Mouse (Mus musculus) cerebellum, adult 8-10 months (tissue): ENCODE results near the gene Cbfa2t2.
A peak's percentile ranks its signal among the peaks of the same experiment; 100 is the strongest.

Experiments
- DNase-seq: peaks from one replicate; pipeline ENCODE4 v3.0.0; 2022

Gene Cbfa2t2

DNA sequence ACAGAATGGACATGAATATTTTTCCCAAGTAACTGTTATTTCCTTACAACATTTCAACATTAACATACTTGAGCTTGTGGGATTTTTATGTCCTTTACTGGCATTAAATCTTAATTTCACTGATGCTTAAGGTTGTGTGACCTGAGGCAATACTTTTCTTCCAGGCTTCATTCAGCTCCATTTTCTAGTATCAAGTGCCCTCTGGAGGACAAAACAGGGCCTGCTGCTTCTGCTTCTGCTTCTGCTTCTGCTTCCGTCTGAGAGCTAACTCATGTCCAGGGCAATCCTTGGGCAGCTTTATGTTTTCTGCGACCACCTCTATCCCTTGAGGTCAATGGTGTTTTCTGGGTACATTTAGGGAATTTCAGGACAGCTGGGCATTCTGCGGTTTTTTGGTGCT lies 103.4 kb downstream of the Cbfa2t2 start:
- no peak for DNase-seq

GRCm38 (mm10) chr2:154541630-154542029 lies 105.3 kb downstream of the Cbfa2t2 start:
- DNase-seq: no peak

DNA sequence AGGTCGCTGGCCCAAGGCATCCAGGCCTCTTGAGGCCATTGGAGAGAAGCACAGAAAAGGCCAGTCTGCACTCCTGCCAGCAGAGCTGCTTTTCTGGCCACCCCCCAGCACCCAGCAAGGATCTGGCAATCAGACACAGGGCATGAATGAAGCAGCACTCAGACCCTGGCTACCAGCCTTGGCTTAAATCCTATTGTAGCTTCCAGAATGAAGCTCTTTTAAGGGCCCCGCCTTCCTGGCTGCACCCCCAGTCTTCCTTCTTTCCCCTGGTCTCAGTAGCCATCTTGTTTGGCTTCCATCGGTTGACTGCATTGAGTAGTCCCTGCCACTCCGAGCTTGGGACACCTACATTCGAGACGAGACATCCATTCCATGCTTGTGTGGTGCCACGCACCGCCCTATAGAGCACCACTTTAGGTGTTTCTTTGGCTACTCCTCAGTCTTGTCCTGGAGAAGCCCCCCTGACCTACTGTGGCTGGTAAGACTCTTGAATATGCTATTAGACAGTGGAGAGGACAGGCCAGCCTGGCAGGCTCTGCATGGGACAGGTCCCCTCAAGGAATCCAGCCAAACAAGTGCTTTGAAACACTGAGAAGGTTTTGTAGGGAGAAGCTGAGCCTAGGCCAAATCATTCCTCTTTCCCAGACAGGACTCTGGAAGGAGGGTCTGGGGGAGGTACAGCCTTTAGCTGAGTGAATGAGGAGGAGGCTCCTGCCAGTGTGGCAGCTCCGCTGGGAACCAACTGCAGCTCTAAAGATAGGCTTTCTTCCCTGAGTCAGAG lies 107.5 kb downstream of the Cbfa2t2 start:
- peak; percentile 97 for DNase-seq

- DNase-seq: peak; percentile 19
Observed at GRCm38 (mm10) chr2:154546711-154547110, 110.4 kb downstream of the Cbfa2t2 start, which contains the start of gene 1700003F12Rik. TSS of gene 1700003F12Rik (plus strand) at chr2:154547085.

DNA sequence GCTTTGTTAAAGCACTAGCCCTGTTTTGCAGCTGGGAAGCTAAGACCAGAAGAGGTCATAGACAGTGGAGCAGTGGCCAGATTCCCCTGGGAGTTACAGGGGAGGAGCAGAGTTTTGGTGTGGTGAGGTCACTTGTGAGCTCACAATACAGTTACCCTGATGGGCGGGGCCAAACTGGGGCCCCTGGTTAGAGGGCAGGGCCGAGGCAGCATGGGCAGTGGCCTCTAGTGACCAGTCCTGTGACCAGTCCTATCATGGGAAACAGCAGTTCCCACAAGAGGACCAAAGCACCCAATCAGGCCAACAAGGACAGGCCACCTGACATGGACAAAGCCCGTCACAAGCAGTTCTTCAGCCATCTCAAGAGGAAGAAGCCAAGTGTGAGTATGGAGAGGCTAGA lies 112.4 kb downstream of the Cbfa2t2 start:
- DNase-seq: no peak

DNA sequence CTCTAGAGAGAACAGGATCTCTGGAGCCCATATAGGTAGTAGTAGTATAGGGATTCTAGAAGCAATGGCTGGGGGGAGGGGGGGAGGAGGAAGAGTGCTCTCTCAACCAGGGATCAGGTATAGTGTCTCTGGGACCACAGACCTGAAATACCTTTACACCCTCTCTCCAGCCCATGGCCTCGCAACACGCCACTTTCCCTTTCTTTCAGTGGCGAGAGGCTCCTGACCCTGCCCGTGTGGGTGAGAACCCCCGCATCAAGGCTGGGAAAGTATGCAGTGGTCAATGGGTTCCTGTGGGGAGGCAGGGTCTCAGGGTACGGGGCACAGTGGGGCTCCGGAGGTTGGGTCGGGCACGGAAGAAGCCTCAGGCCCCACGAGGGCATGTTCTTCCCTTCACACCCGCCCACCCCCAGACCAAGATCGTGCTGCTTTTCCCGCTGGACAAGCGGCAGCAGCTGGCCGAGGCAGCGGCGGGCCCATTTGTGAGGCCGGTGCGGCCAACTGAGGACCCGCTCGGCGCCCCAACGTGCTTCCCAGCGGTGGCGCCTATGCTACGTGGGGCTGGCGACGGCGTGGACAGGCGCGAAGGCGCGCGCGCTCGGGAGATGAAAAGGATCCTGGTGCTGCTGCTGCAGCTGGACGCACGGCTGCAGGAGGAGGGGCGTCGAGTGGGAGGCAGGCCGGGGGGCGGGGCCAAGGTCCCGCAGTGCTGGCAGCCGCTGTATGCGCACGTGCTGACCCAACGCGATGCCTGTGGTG lies 113.0 kb downstream of the Cbfa2t2 start:
- no peak for DNase-seq

GRCm38 (mm10) chr2:154549886-154550189 lies 113.6 kb downstream of the Cbfa2t2 start:
- no peak for DNase-seq

DNA sequence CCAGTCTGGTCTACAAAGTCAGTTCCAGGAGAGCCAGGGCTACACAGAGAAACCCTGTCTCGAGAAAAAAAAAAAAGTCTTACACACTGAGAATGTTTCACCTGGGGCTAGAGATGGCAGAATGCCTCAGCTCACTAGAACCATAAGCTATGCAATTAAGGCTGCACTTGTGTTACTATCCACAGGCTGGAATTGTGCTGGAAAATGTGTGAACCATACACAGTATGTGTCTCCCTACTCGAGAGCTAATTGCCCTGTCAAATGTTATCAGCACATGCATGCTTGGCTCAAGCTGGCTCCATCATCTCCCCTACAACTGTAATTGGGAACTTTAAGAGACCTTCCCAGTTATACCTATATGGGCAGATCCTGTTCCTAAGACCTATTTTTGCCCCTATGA lies 114.7 kb downstream of the Cbfa2t2 start:
- no peak for DNase-seq

- no peak for DNase-seq
Observed at GRCm38 (mm10) chr2:154551476-154551875, 115.2 kb downstream of the Cbfa2t2 start, which contains the start of gene Actl10. TSS of gene Actl10 (plus strand) at chr2:154551776.

DNA sequence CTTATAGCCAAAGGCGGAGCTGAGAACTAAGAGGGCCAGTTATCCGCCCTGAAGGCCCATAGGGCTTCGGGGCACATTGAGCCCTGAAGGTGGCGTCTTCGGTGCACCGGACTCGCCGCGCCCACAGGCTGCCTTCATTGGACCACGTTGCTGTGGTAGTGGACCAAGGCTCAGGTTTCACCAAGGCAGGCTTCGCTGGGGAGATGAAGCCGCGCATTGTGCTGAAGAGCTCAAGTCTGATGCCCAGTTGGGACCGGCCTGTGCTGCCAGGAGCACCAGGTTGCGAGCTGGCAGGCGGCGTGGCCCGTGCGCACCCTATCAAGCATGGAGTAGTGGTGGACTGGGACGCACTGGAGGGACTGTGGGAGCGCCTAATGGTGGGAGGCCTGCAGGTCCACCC lies 115.6 kb downstream of the Cbfa2t2 start:
- no peak for DNase-seq

DNA sequence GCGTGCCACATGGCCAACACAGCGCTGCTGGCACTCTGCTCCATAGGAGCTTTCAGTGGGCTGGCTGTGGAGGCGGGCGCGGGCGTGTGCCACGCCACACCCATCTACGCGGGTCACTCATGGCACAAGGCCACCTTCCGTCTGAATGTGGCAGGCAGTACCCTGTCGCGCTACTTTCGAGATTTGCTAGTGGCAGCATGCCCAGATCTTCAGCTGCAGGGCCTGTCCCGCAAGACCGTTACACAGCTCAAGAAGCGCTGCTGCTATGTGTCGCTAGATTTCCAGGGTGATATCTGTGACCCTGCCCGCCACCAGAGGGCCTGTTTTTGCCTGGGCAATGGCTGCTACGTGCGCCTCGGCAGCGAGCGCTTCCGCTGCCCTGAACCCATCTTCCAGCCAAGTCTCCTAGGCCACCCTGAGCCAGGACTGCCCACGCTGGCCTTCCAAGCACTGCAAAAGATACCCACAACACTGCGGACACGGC lies 116.2 kb downstream of the Cbfa2t2 start:
- DNase-seq: peak; percentile 83

GRCm38 (mm10) chr2:154555235-154555634 lies 119.0 kb downstream of the Cbfa2t2 start:
- DNase-seq: no peak

DNA sequence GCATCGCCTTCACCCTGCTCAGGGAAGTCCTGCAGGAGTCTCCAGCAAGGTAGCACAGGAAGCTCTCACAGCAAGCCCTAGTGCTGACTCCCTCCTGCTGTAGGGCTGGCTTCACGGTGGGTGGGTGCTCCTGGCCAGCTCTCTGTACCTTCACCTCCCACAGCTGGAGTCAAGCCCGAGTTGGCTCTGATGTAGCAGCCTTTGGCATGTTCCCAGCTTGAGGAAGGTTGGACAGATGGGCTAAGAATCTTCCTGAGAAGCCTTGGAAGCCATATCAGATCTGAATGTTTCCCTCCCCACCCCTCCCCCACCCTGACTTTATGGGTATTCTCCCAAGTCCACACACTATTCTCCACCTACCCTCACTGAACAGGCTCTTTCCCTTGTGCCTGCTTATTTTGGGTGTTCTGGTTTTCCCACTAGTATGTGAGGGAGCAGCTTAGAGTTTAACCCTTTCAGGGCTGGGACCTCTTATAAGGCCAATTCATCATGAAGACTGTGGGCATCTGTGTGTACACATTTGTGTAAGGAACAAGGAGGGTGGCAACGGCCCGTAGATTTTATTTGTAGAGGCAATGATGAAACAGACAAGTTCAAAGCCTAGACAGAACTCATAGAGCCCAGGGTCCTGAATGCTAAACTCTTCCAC lies 121.0 kb downstream of the Cbfa2t2 start:
- DNase-seq: no peak

GRCm38 (mm10) chr2:154558264-154559039 lies 122.2 kb downstream of the Cbfa2t2 start, which contains the start of gene Necab3:
TSS of gene Necab3 (minus strand) at chr2:154558890.
- DNase-seq: peak; percentile 56

GRCm38 (mm10) chr2:154563612-154564170 lies 127.4 kb downstream of the Cbfa2t2 start:
- no peak for DNase-seq

GRCm38 (mm10) chr2:154565562-154565961 lies 129.3 kb downstream of the Cbfa2t2 start:
- DNase-seq: peak; percentile 83

GRCm38 (mm10) chr2:154566641-154567040 lies 130.4 kb downstream of the Cbfa2t2 start:
- DNase-seq: no peak

DNA sequence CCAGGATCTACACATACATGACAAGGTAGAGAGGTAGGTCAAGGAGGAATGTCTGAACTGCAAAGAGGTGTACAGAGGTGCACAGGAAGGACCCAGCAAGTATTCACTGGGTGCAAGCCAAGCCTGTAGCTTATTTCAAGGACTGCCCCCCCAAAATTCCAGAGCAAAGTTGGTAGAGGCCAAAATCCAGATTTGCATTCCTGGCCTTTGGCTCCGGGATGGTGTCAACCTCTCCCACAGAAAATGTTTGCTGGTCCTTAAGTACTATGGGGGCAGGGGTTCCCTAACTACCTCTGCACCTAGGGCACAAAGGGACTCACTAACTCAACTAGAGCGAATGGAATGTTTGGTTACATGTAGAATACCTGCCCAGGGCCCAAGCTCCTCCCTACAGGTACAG lies 131.5 kb downstream of the Cbfa2t2 start:
- DNase-seq: no peak

DNA sequence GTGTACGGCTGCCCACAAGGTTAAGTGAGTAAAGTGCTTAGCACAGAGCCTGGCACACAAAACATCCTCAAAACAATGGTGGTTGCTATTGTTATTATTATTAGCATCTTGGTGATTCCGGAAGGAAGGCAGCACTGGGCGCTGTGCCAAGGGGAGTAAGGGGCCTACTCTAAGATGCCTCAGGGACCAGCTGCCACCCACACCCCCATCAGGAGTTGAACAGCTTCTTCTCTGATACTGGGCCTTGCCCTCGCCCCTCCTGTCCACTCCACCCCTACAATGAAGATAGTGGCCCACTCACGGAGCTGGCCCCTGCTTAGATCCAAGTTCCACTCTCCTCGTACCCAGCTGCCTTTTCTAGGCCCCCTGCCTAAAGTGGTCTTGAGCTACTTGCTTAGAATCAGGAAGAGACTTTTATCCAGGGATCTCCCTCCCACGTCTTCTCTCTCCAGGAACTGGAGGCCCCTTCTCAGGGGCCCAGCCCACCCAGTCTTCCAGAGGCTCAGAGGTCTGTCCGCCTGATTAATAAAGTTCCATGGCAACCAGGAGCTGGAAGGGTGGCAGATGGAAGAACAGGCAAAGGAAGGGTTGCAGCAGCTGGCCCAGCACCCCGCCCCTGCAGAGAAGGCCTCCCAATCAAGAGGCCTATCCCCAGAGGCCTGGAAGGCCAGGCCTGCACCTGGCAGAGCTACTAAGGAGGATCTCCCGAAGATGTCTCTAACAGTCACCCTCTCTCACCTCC lies 132.2 kb downstream of the Cbfa2t2 start:
- DNase-seq: no peak

DNA sequence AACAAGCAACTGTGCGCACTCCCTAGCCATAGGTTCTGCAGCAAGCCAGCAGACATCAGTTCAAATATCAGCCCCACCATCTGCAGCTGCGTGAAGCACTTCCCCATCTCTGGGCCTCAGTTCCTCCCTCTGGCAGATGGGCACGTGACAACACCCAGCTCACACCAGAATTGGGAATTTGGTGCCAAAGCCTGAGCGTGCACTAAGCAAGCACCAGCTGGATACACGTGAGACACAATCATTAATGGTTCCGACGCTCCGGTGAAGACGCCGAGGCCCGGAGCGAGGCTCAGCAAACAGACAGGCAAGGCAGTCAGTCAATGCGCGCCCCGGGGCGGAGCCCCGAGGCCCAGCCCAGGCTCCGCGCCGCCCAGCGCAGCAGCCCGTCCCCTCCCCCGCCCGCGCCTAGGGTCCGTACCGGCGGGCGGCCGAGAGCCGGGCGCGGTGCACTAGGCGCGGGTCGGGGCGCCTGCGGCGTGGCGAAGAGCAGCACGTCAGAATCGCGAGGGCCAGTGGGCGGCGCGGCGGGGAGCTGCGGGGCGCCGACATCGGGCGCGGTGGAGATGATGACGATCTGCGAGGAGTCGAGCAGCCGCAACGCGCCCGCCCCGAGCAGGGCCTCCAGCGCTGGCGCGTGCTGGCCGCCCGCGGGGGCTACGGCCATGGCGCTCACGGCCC lies 132.9 kb downstream of the Cbfa2t2 start:
- DNase-seq: no peak

GRCm38 (mm10) chr2:154569836-154570286 lies 133.6 kb downstream of the Cbfa2t2 start, which contains the start of gene E2f1:
TSS of gene E2f1 (minus strand) at chr2:154569892.
- DNase-seq: peak; percentile 85
